Mouse (Mus musculus) spleen, embryonic (tissue): ENCODE measurements at regions not wholly inside any gene's neighbourhood (a gene's known extent, or its start where the extent isn't known, plus 50 kb on each side); places are given as distances from the start of the nearest gene placed in this dataset.

Experiments
- CTCF ChIA-PET: fragments of 350-600 bp; sonication (Branson Sonifier 250); formaldehyde crosslinking; loops from one replicate; lab custom pipeline; 2022; lab: Charles Lee

DNA sequence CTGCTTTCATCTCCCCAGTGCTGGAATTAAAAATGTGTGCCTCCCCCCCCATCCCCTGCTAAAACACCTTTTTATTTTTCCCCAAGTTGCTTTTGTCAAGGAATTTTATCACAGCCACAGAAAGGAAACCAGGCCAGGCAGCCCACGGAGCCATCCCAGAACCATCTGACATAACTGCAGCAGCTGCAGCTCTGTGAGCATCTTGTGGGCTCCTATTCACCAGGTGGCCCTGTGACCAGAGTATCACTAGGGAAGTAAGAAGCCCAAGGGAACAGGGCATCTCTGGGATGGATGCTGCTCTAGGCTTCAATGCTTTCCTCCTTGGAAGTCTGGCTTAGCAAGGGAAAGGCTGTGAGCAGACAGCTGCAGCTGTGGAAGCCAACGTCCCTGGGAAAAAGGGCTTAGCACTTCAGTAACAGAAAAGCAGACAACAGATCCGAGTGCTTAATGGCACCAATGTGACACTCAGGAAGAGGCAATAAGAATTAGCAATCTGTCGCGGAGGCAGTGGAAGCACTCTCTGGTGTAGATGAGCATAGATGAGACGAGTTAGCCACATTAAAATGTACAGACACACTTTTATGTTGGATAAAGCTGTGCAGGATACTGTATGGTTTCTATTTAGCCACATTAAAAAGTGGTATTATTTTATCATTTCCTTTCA lies 1183.0 kb downstream of the 4930447A16Rik start:
- CTCF ChIA-PET = interaction anchor here (0.6 to 0.7 kb wide), 2 partner anchors 35 to 102 kb away, joined by 3 read pairs; no protein-coding TSS in a partner anchor

DNA sequence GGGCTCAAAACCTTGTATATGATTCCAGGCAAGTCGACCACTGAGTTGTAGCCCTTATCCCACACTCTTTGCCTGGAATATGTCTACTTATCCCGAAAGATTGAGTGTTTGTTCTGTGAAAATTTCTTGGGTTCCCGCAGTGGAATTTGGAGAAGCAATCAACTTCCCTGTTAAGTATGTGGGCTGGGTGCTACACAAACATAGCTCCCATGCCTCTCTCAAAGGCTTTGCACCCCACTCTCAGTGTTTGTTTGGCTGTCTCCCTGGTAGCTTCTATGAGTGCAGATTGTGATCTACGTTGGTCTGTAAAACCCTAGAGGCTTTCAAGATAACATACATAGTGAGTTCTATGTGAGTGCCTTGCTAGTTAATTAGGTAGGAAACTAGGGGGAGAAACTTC lies 1184.2 kb downstream of the 4930447A16Rik start:
- CTCF ChIA-PET = no interaction called here
